Mouse (Mus musculus) stomach, postnatal 0 days (tissue): ENCODE data around the gene Hk2.

ENCODE experiments used
- CTCF ChIP-seq: IDR thresholded peaks from 2 replicates; pipeline ENCODE4 v1.5.1; 2016; ENCODE audit warnings: antibody characterized with exemption, low read depth, mild to moderate bottlenecking, moderate library complexity
- EP300 ChIP-seq: optimal IDR thresholded peaks from 2 replicates; pipeline ENCODE3; 2016; ENCODE audit warnings: antibody characterized with exemption

- TF ChIP-seq CTCF, result no peak
- no peak for TF ChIP-seq EP300
Observed at GRCm38 (mm10) chr6:82771059-82771458, 3.2 kb downstream of the Hk2 start.
